Mouse (Mus musculus): Measurements from ENCODE around the gene Shisa9. TPM values are rescaled to one million over a fixed set of nuclear protein-coding genes. Genes with fewer than 3 reads are reported as not detected.

Gene Shisa9
- polyA plus RNA-seq, 1 experiment from 2014 or later = 0.81 TPM

DNA sequence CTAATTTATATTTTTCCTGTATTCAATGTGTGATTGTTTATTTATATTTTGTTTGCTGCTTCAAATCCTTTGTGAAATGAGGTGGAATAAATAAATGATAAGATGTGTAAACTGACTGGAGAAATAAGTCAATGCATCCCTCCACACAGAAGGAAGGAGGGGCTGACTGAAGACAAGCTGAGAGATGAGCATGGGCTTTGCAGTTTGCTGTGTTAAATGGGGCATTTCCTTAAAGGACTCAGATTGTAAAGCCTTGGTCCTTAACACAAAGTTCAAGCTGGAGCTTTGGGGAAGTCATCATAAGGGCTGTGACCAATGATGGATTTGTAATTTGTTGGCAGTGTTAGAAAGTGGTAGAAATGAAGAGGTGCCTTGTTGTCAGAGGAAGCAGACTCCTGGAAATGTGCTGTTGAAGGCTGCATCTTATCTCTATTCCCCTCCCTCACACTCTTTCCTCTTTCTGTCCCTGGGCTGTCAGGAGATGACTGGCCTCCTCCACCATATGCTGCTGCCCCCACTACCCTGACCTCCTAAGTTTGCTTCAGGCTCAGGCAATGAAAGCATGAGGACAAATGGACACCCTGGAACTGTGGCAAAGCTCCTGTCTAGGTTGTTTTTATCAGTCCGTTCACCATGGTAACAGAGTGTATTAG is 36.3 kb downstream of the Shisa9 start:
- WGBS = 88% methylated on average over 1 of the region's 1 CpGs

GRCm38 (mm10) chr16:12032441-12032840 is 48.5 kb downstream of the Shisa9 start:
- H3K4me1 ChIP-seq (ENCODE audit: control insufficient read depth, insufficient read depth, low read length) = no peaks in the 10 kb centered on the region
- H3K9ac ChIP-seq (ENCODE audit: low read length) = no peak overlapping the region
- no peaks in the 10 kb centered on the region for H3K27me3 ChIP-seq (ENCODE audit: control insufficient read depth, insufficient read depth, low read length)
- H3K36me3 ChIP-seq (ENCODE audit: control insufficient read depth, insufficient read depth, low read length) = no peaks in the 10 kb centered on the region
- no peak overlapping the region for H3K4me2 ChIP-seq (ENCODE audit: low read depth)
- no peak overlapping the region for H3K4me3 ChIP-seq (ENCODE audit: low read depth, low read length)
- ATAC-seq (ENCODE audit: insufficient read depth, low FRiP score, low TSS enrichment) (no peak), DNase-seq (ENCODE audit: low spot score) (no peak)
- no peaks in the 10 kb centered on the region for H3K9me3 ChIP-seq (ENCODE audit: control insufficient read depth, low read length)
- no peak overlapping the region for H3K27ac ChIP-seq (ENCODE audit: low read depth, low read length)
- 100% methylated on average over 1 of the region's 1 CpGs for WGBS

More for the DNA sequence above, 36.3 kb downstream of the Shisa9 start:
- H3K27me3 ChIP-seq (ENCODE audit: control insufficient read depth, insufficient read depth, low read length) = no peaks in the 10 kb centered on the region
- no peak overlapping the region for H3K9ac ChIP-seq (ENCODE audit: low read length)
- DNase-seq (ENCODE audit: low spot score) = no peak
- H3K4me1 ChIP-seq (ENCODE audit: control insufficient read depth, insufficient read depth, low read length) = no peaks in the 10 kb centered on the region
- no peak overlapping the region for H3K27ac ChIP-seq (ENCODE audit: low read depth, low read length)
- ATAC-seq (ENCODE audit: insufficient read depth, low FRiP score, low TSS enrichment) = no peak
- H3K36me3 ChIP-seq (ENCODE audit: control insufficient read depth, insufficient read depth, low read length) = no peaks in the 10 kb centered on the region
- H3K9me3 ChIP-seq (ENCODE audit: control insufficient read depth, low read length) = no peaks in the 10 kb centered on the region
- no peak overlapping the region for H3K4me2 ChIP-seq (ENCODE audit: low read depth)
- no peak overlapping the region for H3K4me3 ChIP-seq (ENCODE audit: low read depth, low read length)

GRCm38 (mm10) chr16:12034868-12035267 is 51.0 kb downstream of the Shisa9 start:
- no peak for ATAC-seq (ENCODE audit: insufficient read depth, low FRiP score, low TSS enrichment)
- H3K27me3 ChIP-seq (ENCODE audit: control insufficient read depth, insufficient read depth, low read length) = no peaks in the 10 kb centered on the region
- no peaks in the 10 kb centered on the region for H3K4me1 ChIP-seq (ENCODE audit: control insufficient read depth, insufficient read depth, low read length)
- H3K9me3 ChIP-seq (ENCODE audit: control insufficient read depth, low read length) = no peaks in the 10 kb centered on the region
- H3K4me2 ChIP-seq (ENCODE audit: low read depth) = no peak overlapping the region
- no peak overlapping the region for H3K4me3 ChIP-seq (ENCODE audit: low read depth, low read length)
- DNase-seq (ENCODE audit: low spot score) = no peak
- H3K27ac ChIP-seq (ENCODE audit: low read depth, low read length) = no peak overlapping the region
- 90% methylated on average over 2 of the region's 2 CpGs for WGBS
- no peaks in the 10 kb centered on the region for H3K36me3 ChIP-seq (ENCODE audit: control insufficient read depth, insufficient read depth, low read length)
- no peak overlapping the region for H3K9ac ChIP-seq (ENCODE audit: low read length)

- 65% methylated on average over 3 of the region's 3 CpGs for WGBS
- no peaks in the 10 kb centered on the region for H3K4me1 ChIP-seq (ENCODE audit: control insufficient read depth, insufficient read depth, low read length)
- no peak for ATAC-seq (ENCODE audit: insufficient read depth, low FRiP score, low TSS enrichment)
Measured at GRCm38 (mm10) chr16:12035626-12036025, 51.7 kb downstream of the Shisa9 start.

DNA sequence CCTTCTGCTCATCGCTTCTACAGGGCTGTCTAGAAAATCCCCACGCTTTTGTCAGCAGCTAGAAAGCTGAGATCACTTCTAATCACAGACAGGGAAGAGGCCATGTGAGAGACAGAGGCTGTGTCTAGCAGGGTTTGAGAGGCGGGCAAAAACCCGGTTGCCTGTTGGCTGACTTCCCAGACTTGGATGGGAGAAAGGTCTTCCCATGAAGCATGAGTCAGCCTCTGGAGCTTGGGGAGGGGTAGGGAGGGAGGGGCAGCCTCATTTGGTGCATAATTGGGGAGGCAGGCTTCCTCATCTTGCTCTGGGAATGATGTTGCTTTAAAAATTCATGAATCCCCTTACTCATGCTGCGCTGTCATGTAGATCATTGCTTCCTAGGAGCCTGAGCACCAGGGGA is 57.0 kb downstream of the Shisa9 start:
- no peak overlapping the region for H3K4me3 ChIP-seq (ENCODE audit: low read depth, low read length)
- no peaks in the 10 kb centered on the region for H3K36me3 ChIP-seq (ENCODE audit: control insufficient read depth, insufficient read depth, low read length)
- no peak overlapping the region for H3K27ac ChIP-seq (ENCODE audit: low read depth, low read length)
- no peaks in the 10 kb centered on the region for H3K27me3 ChIP-seq (ENCODE audit: control insufficient read depth, insufficient read depth, low read length)
- no peak for DNase-seq (ENCODE audit: low spot score)
- no peak overlapping the region for H3K4me2 ChIP-seq (ENCODE audit: low read depth)
- no peaks in the 10 kb centered on the region for H3K9me3 ChIP-seq (ENCODE audit: control insufficient read depth, low read length)
- 87% methylated on average over 5 of the region's 5 CpGs for WGBS
- no peak for ATAC-seq (ENCODE audit: insufficient read depth, low FRiP score, low TSS enrichment)
- H3K4me1 ChIP-seq (ENCODE audit: control insufficient read depth, insufficient read depth, low read length) = no peaks in the 10 kb centered on the region
- no peak overlapping the region for H3K9ac ChIP-seq (ENCODE audit: low read length)

More at GRCm38 (mm10) chr16:12035626-12036025, 51.7 kb downstream of the Shisa9 start:
- H3K4me3 ChIP-seq (ENCODE audit: low read depth, low read length) = no peak overlapping the region
- H3K4me2 ChIP-seq (ENCODE audit: low read depth) = no peak overlapping the region
- H3K9ac ChIP-seq (ENCODE audit: low read length) = no peak overlapping the region
- no peaks in the 10 kb centered on the region for H3K36me3 ChIP-seq (ENCODE audit: control insufficient read depth, insufficient read depth, low read length)
- no peak overlapping the region for H3K27ac ChIP-seq (ENCODE audit: low read depth, low read length)
- H3K27me3 ChIP-seq (ENCODE audit: control insufficient read depth, insufficient read depth, low read length) = no peaks in the 10 kb centered on the region
- DNase-seq (ENCODE audit: low spot score) = no peak
- no peaks in the 10 kb centered on the region for H3K9me3 ChIP-seq (ENCODE audit: control insufficient read depth, low read length)

GRCm38 (mm10) chr16:12052051-12052450 is 68.1 kb downstream of the Shisa9 start:
- Histone ChIP-seq H3K9me3 (ENCODE audit: control insufficient read depth, low read length) (no peaks in the 10 kb centered on the region), H3K27ac (ENCODE audit: low read depth, low read length) (no peak overlapping the region), H3K36me3 (ENCODE audit: control insufficient read depth, insufficient read depth, low read length) (no peaks in the 10 kb centered on the region), H3K27me3 (ENCODE audit: control insufficient read depth, insufficient read depth, low read length) (no peaks in the 10 kb centered on the region), H3K4me2 (ENCODE audit: low read depth) (no peak overlapping the region), H3K9ac (ENCODE audit: low read length) (no peak overlapping the region), H3K4me3 (ENCODE audit: low read depth, low read length) (no peak overlapping the region), H3K4me1 (ENCODE audit: control insufficient read depth, insufficient read depth, low read length) (no peaks in the 10 kb centered on the region)
- no peak for DNase-seq (ENCODE audit: low spot score)
- WGBS = 85% methylated on average over 1 of the region's 1 CpGs
- ATAC-seq (ENCODE audit: insufficient read depth, low FRiP score, low TSS enrichment) = no peak

- Histone ChIP-seq H3K27me3 (ENCODE audit: control insufficient read depth, insufficient read depth, low read length) (no peaks in the 10 kb centered on the region), H3K4me3 (ENCODE audit: low read depth, low read length) (no peak overlapping the region), H3K36me3 (ENCODE audit: control insufficient read depth, insufficient read depth, low read length) (no peaks in the 10 kb centered on the region), H3K4me2 (ENCODE audit: low read depth) (no peak overlapping the region), H3K9ac (ENCODE audit: low read length) (no peak overlapping the region), H3K9me3 (ENCODE audit: control insufficient read depth, low read length) (no peaks in the 10 kb centered on the region), H3K27ac (ENCODE audit: low read depth, low read length) (no peak overlapping the region), H3K4me1 (ENCODE audit: control insufficient read depth, insufficient read depth, low read length) (no peaks in the 10 kb centered on the region)
- 85% methylated on average over 5 of the region's 5 CpGs for whole genome bisulfite sequencing
- DNase-seq (ENCODE audit: low spot score) (no peak), ATAC-seq (ENCODE audit: insufficient read depth, low FRiP score, low TSS enrichment) (no peak)
Measured at GRCm38 (mm10) chr16:12072573-12072972, 88.7 kb downstream of the Shisa9 start.

- ATAC-seq (ENCODE audit: insufficient read depth, low FRiP score, low TSS enrichment) (no peak), DNase-seq (ENCODE audit: low spot score) (no peak)
- no peaks in the 10 kb centered on the region for H3K27me3 ChIP-seq (ENCODE audit: control insufficient read depth, insufficient read depth, low read length)
- no peak overlapping the region for H3K4me2 ChIP-seq (ENCODE audit: low read depth)
- H3K36me3 ChIP-seq (ENCODE audit: control insufficient read depth, insufficient read depth, low read length) = no peaks in the 10 kb centered on the region
- H3K4me3 ChIP-seq (ENCODE audit: low read depth, low read length) = no peak overlapping the region
- H3K9me3 ChIP-seq (ENCODE audit: control insufficient read depth, low read length) = no peaks in the 10 kb centered on the region
- H3K9ac ChIP-seq (ENCODE audit: low read length) = no peak overlapping the region
- no peaks in the 10 kb centered on the region for H3K4me1 ChIP-seq (ENCODE audit: control insufficient read depth, insufficient read depth, low read length)
- WGBS = 74% methylated on average over 3 of the region's 3 CpGs
- no peak overlapping the region for H3K27ac ChIP-seq (ENCODE audit: low read depth, low read length)
Measured at GRCm38 (mm10) chr16:12076270-12076669, 92.4 kb downstream of the Shisa9 start.

GRCm38 (mm10) chr16:12076700-12077099 is 92.8 kb downstream of the Shisa9 start:
- Histone ChIP-seq H3K4me1 (ENCODE audit: control insufficient read depth, insufficient read depth, low read length) (no peaks in the 10 kb centered on the region), H3K4me3 (ENCODE audit: low read depth, low read length) (no peak overlapping the region), H3K9me3 (ENCODE audit: control insufficient read depth, low read length) (no peaks in the 10 kb centered on the region), H3K4me2 (ENCODE audit: low read depth) (no peak overlapping the region), H3K9ac (ENCODE audit: low read length) (no peak overlapping the region), H3K27me3 (ENCODE audit: control insufficient read depth, insufficient read depth, low read length) (no peaks in the 10 kb centered on the region), H3K36me3 (ENCODE audit: control insufficient read depth, insufficient read depth, low read length) (no peaks in the 10 kb centered on the region), H3K27ac (ENCODE audit: low read depth, low read length) (no peak overlapping the region)
- DNase-seq (ENCODE audit: low spot score) (no peak), ATAC-seq (ENCODE audit: insufficient read depth, low FRiP score, low TSS enrichment) (no peak)
- 68% methylated on average over 2 of the region's 2 CpGs for WGBS

Data from neural tube, embryonic 11.5 days (tissue).